Mouse (Mus musculus) brain, embryonic 14.5 days (tissue): ENCODE data around the gene Crp. TPM values are rescaled to one million over a fixed set of nuclear protein-coding genes. Genes with fewer than 3 reads are reported as not detected.
A peak's percentile ranks its signal among the peaks of the same experiment; 100 is the strongest.

Experiments used
- DNase-seq: peaks from one replicate; pipeline ENCODE4 v3.0.0-alpha.2; 2011; ENCODE audit warnings: low read depth
- CTCF ChIP-seq: fragments of 200-500 bp; IDR thresholded peaks from 2 replicates; pipeline ENCODE4 v1.5.1; 2012; ENCODE audit warnings: inconsistent platforms, mild to moderate bottlenecking, moderate library complexity, borderline replicate concordance; ENCODE audit not compliant: insufficient read depth, insufficient read length; ENCODE audit errors: extremely low read depth
- POLR2A ChIP-seq: fragments of 200-500 bp; IDR thresholded peaks from 2 replicates; pipeline ENCODE4 v1.6.1; 2012; ENCODE audit warnings: mild to moderate bottlenecking, inconsistent platforms, borderline replicate concordance; ENCODE audit not compliant: poor library complexity, insufficient read depth, insufficient read length, severe bottlenecking; ENCODE audit errors: extremely low read depth
- polyA plus RNA-seq: library from polyadenylated mRNA; depleted of rRNA; stranded (reverse); fragments of >200 nt; gene quantifications from 2 replicates; pipeline ENCODE4 v1.2.3, GENCODE M21; 2012; rRNA removed

Crp gene
- 0.04 TPM in 2 replicates for polyA plus RNA-seq

DNA sequence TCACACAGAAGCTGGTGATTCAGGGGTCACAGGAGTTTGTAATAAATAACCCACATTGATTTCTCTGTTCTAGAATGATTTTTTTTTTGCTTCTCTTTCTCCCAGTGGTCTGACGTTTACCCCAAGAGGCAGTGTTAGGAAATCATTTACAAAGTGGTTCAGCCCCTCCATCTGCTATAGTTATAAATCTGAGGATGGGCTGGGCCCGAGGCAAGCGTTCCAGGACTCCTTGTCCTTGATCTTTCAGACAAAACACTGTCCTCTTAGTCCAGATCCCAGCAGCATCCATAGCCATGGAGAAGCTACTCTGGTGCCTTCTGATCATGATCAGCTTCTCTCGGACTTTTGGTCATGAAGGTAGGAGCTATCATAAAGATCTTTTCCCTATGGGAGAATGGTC lies at the start of gene Crp:
Gene Crp, plus strand, starts transcription at position 212 of the 400 bp plus-strand sequence.
- TF ChIP-seq POLR2A (no peak), CTCF (no peak)
- DNase-seq, result no peak

DNA sequence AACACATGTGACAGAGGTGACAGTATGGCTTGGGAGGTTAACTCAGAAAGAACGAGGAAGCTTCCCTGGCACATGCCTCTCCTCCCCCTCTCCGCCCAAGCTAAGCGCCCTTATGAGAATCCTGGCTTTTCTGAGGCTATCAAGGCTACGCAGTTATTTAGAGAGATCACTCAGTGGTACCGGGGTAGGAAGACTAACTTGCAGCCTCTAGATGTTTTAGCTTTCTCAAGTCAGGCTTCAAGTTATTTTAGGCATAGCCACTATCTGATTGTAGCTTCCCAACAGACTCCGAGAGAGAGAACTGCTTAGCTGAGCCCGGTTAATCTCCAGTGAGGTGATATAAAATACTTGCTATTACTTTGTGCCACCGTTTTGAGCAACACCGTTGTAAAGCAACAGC lies 48.5 kb upstream of the Crp start:
- TF ChIP-seq POLR2A (no peak), CTCF (no peak)
- no peak for DNase-seq

DNA sequence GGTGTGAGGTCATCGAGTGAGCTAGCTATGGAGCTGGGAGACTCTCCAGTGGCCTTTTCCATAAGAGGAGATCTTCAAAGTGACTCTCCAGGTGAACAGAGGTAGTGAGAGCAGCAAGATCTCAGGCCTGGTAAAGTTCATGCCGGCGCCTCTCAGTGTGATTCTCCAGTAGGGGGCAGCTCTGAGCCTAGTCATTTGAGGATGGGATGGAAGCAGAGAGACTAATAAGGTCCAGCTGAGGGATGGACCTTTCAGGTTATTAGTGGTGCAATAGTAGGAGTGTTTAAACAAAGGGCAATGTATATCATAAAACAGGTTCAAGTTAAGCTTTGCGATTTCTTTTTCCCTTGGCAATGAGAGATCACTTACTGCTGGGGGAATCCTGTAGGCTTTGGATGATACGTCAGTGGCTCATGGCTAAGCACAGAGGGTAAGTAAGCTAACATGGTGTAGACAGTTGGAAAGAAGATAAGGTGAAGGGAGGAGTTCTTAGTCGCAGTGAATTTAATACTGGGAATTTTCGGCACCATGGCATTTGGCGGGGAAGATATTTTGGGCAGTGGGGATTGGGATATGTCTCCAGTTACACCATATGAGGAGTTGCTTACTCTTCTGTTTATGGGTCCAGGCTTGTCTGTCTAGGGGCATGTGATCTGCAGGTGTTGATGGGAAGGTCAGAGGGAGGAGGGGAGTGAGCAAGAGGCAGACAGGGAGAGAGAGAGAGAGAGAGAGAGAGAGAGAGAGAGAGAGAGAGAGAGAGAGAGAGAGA lies 47.2 kb upstream of the Crp start:
- TF ChIP-seq CTCF, result peak; percentile 49; the same call in 1 of the 2 replicates
- no peak for TF ChIP-seq POLR2A
- peak; percentile 27 for DNase-seq

DNA sequence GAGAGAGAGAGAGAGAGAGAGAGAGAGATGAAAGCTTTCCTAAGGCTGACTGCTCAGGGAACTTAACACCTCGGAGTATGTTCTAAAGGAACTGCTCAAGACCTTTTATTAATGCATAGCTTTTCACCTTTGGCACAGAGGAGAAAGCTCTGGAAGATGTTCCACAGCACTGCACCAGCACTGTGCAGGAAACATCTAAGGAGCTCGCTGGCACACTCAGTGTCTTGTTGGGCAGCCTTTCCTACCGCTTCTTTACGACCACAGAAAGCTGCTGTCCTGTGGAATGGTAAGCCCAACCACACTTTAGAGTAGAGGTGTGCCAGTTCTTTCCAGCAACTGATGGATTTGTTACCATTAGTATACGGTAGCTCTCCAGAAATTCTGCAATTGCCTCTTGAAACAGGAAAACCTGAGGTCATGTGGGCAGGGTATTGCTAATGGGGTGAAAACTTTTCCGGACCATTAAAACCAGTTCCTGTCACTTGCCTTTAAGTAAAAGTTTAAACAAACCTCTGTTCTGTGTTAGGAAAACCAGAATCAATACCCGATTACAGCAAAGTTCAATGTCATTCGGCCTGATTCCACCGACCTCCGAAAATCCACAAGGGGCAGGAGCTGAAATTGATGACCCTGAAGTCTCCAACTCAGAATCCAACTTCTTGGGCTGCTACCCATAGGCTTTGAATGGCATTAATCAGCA lies 46.4 kb upstream of the Crp start:
- TF ChIP-seq CTCF (no peak), POLR2A (no peak)
- DNase-seq, result no peak

DNA sequence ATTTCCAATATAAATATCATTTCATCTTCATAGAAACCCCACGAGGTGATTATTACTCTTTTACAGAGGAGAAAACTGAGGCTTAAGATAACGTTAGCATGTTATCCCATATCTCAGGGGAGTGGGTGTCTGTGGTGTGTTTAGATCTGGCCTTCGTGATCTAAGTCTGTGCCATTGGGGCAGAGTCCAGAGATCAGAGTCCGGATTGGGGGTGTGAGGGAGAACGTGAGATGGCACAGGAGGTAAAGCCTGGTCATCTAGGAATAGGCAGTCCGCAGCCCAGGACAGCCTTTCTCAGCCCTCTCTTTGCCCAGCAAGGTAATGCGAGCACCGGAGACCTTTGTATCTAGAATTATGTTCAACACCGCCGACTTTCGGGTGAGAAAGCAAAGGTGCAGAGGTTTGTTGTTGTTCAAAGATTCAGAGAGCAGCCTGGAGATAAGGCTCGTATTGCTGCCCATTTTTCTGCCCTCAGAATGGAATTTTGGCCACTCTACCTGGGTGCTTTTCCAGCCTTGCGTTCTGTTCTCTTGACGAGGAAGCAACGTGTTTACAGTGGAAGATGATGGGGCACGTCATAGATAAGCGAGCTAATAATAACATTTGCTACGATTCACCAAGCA lies 45.7 kb upstream of the Crp start:
- TF ChIP-seq POLR2A, result no peak
- no peak for TF ChIP-seq CTCF
- DNase-seq, result no peak

DNA sequence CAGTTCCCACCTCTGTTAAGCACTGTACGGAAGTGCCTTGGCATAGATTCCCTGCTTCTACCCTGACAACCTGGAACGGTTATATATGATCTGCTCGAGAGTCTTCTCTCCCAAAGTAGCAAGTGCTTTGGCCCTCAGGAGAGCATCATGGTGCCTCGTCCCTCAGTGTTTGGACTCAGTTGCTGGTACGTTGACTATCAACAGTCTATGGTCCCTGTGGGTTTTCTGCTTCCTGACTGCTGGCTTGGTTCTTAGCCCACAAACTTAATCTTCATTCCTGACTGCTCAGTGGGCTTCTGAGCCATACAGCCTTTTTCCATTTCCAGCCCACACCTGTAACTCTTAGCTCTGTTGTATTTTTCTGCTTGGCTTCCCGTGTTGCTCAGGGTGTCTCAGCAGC lies 44.0 kb upstream of the Crp start:
- TF ChIP-seq CTCF (no peak), POLR2A (no peak)
- no peak for DNase-seq

DNA sequence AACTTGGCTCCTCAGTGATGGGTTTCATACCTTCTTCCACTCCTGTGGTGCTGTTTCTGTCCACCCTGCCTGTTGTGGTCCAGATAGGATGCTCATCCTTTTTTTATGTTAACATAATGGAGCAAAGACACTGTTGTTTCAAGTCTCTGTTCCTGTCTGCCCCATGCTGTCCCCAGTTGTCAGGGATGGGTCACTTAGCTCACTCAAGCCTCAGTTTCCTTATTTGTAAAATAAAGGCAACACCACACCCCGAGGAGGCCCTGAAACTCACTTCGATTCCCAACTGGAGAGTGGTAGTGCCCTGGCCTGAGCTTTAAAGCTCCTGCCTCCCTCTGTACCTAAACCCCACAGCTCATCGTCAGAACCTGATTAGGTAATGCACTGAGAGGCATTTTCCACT lies 40.6 kb upstream of the Crp start:
- no peak for TF ChIP-seq POLR2A
- TF ChIP-seq CTCF, result no peak
- DNase-seq, result no peak

DNA sequence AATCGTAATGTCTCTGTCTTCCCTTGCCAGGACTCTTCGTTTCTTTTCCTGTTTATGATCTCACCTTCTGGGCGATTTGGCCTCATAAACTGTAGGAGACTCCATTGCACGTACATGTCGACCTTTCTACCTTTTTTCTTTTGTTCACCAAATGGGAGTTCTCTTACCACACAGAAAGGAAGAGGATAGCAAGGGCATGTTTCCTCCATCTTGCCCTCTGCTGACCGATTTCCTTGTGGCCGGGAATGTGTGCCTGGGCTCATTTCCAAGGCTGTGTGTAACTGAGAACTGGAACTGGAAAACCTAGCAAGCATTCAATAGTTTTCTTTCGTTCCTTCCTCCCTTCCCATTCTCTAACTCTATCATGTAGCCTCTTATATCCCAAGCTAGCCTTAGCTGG lies 38.2 kb upstream of the Crp start:
- TF ChIP-seq CTCF (no peak), POLR2A (no peak)
- no peak for DNase-seq

DNA sequence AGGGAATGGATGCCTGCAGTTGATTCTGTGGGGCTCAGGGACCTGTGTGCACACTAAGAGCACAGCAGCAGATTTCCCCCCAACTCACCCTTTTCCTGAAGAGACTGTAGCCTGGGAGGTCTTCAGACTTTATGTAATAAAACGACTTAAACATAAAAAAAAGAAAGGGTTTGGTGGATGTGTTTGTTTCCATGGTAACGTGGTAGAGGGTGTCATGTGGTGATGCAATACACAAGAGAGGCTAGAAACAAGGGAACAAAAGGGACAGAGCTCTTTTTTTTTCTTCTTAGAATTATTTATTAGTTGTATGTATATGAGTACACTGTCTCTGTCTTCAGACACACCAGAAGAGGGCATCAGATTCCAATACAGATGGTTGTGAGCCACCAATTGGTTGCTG lies 32.4 kb upstream of the Crp start:
- TF ChIP-seq CTCF (no peak), POLR2A (no peak)
- DNase-seq, result peak; percentile 25

DNA sequence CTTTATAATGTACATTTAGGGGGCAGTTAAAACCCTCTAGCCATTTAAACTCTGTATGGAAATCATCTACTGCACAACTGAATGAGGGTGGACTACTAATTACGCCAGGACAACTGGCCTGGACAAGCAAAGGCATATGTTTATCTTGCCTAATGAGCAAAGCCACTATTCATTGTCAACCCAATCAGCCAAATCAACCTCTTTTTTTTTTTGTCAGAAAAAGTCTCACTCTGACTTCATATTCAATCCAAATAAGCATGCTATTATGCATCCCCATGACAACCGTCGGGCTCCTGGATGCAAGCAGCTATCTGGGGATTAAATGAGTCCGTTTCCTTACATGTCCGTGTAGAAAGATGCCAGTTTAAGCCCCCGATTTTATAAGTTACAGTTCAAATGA lies 30.3 kb upstream of the Crp start:
- TF ChIP-seq POLR2A (no peak), CTCF (no peak)
- DNase-seq, result peak; percentile 89

DNA sequence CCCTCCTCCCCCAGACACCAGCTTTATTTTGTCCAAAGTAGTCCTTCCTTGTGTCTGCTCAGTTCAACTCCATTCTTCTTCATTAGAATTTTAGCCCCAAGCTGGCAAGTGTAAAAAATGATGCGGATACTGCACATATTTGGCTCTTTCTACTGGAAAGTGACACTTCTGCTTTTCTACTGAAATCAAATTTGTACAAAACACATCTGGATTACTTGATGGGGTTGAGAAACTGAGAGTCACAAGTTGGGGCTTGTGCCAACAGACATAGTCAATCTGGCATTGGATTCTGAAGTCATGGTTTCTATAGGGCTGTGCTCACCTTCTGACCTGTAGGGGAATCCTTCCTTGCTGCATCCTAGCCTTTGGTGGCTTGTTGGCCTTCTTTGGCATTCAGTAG lies 27.1 kb upstream of the Crp start:
- no peak for DNase-seq

DNA sequence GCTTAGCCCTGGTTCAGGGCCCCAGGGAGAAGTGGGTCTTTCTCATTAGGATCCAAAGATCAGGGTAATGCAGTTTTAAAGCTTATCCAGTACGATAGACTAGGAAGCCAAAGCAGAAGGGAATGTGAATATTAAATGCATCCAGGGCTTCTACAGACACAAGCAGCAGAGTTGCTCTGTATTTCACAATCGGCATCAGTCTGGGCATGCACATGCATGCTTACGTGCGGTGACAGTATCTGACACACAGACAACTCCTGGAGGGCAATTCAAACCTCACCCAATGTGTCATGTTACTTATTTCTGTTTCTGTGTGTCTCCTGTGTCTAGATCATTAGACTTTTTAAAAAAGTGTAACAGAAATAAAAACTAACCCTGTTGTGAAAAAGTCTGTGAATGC lies 17.1 kb upstream of the Crp start:
- DNase-seq, result no peak
- TF ChIP-seq POLR2A (no peak), CTCF (no peak)

More for the DNA sequence above, 27.1 kb upstream of the Crp start:
- no peak for TF ChIP-seq POLR2A
- no peak for TF ChIP-seq CTCF

DNA sequence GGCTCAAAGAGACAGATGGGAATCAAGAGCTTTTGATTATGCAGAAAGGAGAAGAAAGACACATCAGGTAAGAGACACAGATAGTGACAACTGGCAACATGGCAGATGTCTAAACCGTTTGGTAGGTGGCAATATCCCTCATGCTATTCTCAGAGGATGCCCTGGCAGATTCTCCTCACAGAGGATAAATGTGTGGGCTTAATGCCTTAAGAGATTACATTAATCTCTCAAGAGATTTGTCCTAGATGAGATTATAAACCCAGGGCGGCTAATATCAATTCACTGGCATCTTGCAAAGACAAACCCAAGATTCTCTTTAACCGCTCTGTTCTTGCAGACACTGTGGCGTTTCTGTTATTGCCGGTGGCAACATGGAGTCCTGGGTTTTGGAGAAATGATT lies 14.3 kb upstream of the Crp start:
- DNase-seq, result no peak
- TF ChIP-seq POLR2A (no peak), CTCF (no peak)
